Mouse (Mus musculus) megakaryocyte-erythroid progenitor cell, adult 5-6 weeks (primary cell): Measurements from ENCODE around the gene Phb2. TPM values are rescaled to one million over a fixed set of nuclear protein-coding genes. Genes with fewer than 3 reads are reported as not detected.

Source experiments
- total RNA-seq, 2 experiments: library from RNA; stranded (forward) in 1 of 2; stranded (reverse) in 1 of 2; fragments of 200-1000, 215-1000 nt in 1 of 2; fragments of >200 nt in 1 of 2; fragmentation: Nextera tagmentation in 1 of 2; gene quantifications; 2 replicates each; pipeline ENCODE4 v1.2.3; 2014 to 2017

Phb2 gene
- total RNA-seq, 2 experiments from 2014 or later: 537 to 558 TPM

Other genes starting within 250 kb of the Phb2 start
- 11.5 and 18.4 TPM in 2 replicates for gene Clstn3, start 247.5 kb upstream of the Phb2 start, total RNA-seq (2014; fragmentation: Nextera tagmentation)
- gene Clstn3, start 247.5 kb upstream of the Phb2 start, total RNA-seq (2017): 7.5 and 19.9 TPM in 2 replicates
- gene C1rl, start 219.2 kb upstream of the Phb2 start, total RNA-seq (2014; fragmentation: Nextera tagmentation): 0.42 TPM in 1 of 2 replicates, not detected in the other
- gene C1rl, start 219.2 kb upstream of the Phb2 start, total RNA-seq (2017): 0.09 and 0.50 TPM in 2 replicates
- gene C1ra, start 199.9 kb upstream of the Phb2 start, total RNA-seq (2014; fragmentation: Nextera tagmentation): 1.2 TPM in 1 of 2 replicates, not detected in the other
- 0.23 TPM in 1 of 2 replicates, not detected in the other for gene C1ra, start 199.9 kb upstream of the Phb2 start, total RNA-seq (2017)
- not detected in 2 replicates for gene C1s1, start 170.0 kb upstream of the Phb2 start, total RNA-seq (2014; fragmentation: Nextera tagmentation)
- gene C1s1, start 170.0 kb upstream of the Phb2 start, total RNA-seq (2017): not detected in 2 replicates
- not detected in 2 replicates for gene C1rb, start 142.0 kb upstream of the Phb2 start, total RNA-seq (2014; fragmentation: Nextera tagmentation)
- not detected in 2 replicates for gene C1rb, start 142.0 kb upstream of the Phb2 start, total RNA-seq (2017)
- gene C1s2, start 76.3 kb upstream of the Phb2 start, total RNA-seq (2014; fragmentation: Nextera tagmentation): not detected in 2 replicates
- not detected in 2 replicates for gene C1s2, start 76.3 kb upstream of the Phb2 start, total RNA-seq (2017)
- gene Lpcat3, start 49.3 kb upstream of the Phb2 start, total RNA-seq (2014; fragmentation: Nextera tagmentation): 78.8 and 91.1 TPM in 2 replicates
- gene Lpcat3, start 49.3 kb upstream of the Phb2 start, total RNA-seq (2017): 53.1 and 89.0 TPM in 2 replicates
- gene Emg1, start 158 bp upstream of the Phb2 start, total RNA-seq (2014; fragmentation: Nextera tagmentation): 242 and 387 TPM in 2 replicates
- gene Emg1, start 158 bp upstream of the Phb2 start, total RNA-seq (2017): 375 and 422 TPM in 2 replicates
- gene Ptpn6, start 26.4 kb downstream of the Phb2 start, total RNA-seq (2014; fragmentation: Nextera tagmentation): 65.4 and 76.0 TPM in 2 replicates
- gene Ptpn6, start 26.4 kb downstream of the Phb2 start, total RNA-seq (2017): 189 and 237 TPM in 2 replicates
- gene Grcc10, start 29.0 kb downstream of the Phb2 start, total RNA-seq (2014; fragmentation: Nextera tagmentation): 110 and 141 TPM in 2 replicates
- 66.5 and 83.5 TPM in 2 replicates for gene Grcc10, start 29.0 kb downstream of the Phb2 start, total RNA-seq (2017)
- gene Gm45234, start 43.7 kb downstream of the Phb2 start, total RNA-seq (2014; fragmentation: Nextera tagmentation): not detected in 2 replicates
- gene Gm45234, start 43.7 kb downstream of the Phb2 start, total RNA-seq (2017): not detected in 2 replicates
- gene Atn1, start 44.2 kb downstream of the Phb2 start, total RNA-seq (2014; fragmentation: Nextera tagmentation): 12.9 and 14.4 TPM in 2 replicates
- gene Atn1, start 44.2 kb downstream of the Phb2 start, total RNA-seq (2017): 1.5 and 1.9 TPM in 2 replicates
- 0.74 TPM in 1 of 2 replicates, not detected in the other for gene Eno2, start 57.3 kb downstream of the Phb2 start, total RNA-seq (2014; fragmentation: Nextera tagmentation)
- gene Eno2, start 57.3 kb downstream of the Phb2 start, total RNA-seq (2017): not detected in 2 replicates
- 0.77 TPM in 1 of 2 replicates, not detected in the other for gene Lrrc23, start 67.4 kb downstream of the Phb2 start, total RNA-seq (2014; fragmentation: Nextera tagmentation)
- 6.7 TPM in 1 of 2 replicates, not detected in the other for gene Lrrc23, start 67.4 kb downstream of the Phb2 start, total RNA-seq (2017)
- gene Spsb2, start 96.3 kb downstream of the Phb2 start, total RNA-seq (2014; fragmentation: Nextera tagmentation): 1.9 and 5.1 TPM in 2 replicates
- gene Spsb2, start 96.3 kb downstream of the Phb2 start, total RNA-seq (2017): 4.1 and 5.5 TPM in 2 replicates
- gene Tpi1, start 102.0 kb downstream of the Phb2 start, total RNA-seq (2014; fragmentation: Nextera tagmentation): 258 and 264 TPM in 2 replicates
- 179 and 201 TPM in 2 replicates for gene Tpi1, start 102.0 kb downstream of the Phb2 start, total RNA-seq (2017)
- 85.0 and 100 TPM in 2 replicates for gene Usp5, start 117.1 kb downstream of the Phb2 start, total RNA-seq (2014; fragmentation: Nextera tagmentation)
- gene Usp5, start 117.1 kb downstream of the Phb2 start, total RNA-seq (2017): 75.7 and 80.9 TPM in 2 replicates
- gene Cdca3, start 117.2 kb downstream of the Phb2 start, total RNA-seq (2014; fragmentation: Nextera tagmentation): 100 and 181 TPM in 2 replicates
- 90.3 and 111 TPM in 2 replicates for gene Cdca3, start 117.2 kb downstream of the Phb2 start, total RNA-seq (2017)
- not detected in 2 replicates for gene Gnb3, start 127.9 kb downstream of the Phb2 start, total RNA-seq (2014; fragmentation: Nextera tagmentation)
- gene Gnb3, start 127.9 kb downstream of the Phb2 start, total RNA-seq (2017): not detected in 2 replicates
- gene P3h3, start 145.4 kb downstream of the Phb2 start, total RNA-seq (2014; fragmentation: Nextera tagmentation): 0.61 and 3.0 TPM in 2 replicates
- gene P3h3, start 145.4 kb downstream of the Phb2 start, total RNA-seq (2017): 0.89 and 2.2 TPM in 2 replicates
- not detected in 2 replicates for gene Gpr162, start 151.6 kb downstream of the Phb2 start, total RNA-seq (2014; fragmentation: Nextera tagmentation)
- not detected in 2 replicates for gene Gpr162, start 151.6 kb downstream of the Phb2 start, total RNA-seq (2017)
- not detected in 2 replicates for gene Cd4, start 175.9 kb downstream of the Phb2 start, total RNA-seq (2014; fragmentation: Nextera tagmentation)
- not detected in 2 replicates for gene Cd4, start 175.9 kb downstream of the Phb2 start, total RNA-seq (2017)
- gene Lag3, start 199.4 kb downstream of the Phb2 start, total RNA-seq (2014; fragmentation: Nextera tagmentation): 0.09 and 0.35 TPM in 2 replicates
- 1.6 TPM in 1 of 2 replicates, not detected in the other for gene Lag3, start 199.4 kb downstream of the Phb2 start, total RNA-seq (2017)
- gene Ptms, start 207.8 kb downstream of the Phb2 start, total RNA-seq (2014; fragmentation: Nextera tagmentation): 5.3 and 30.7 TPM in 2 replicates
- gene Ptms, start 207.8 kb downstream of the Phb2 start, total RNA-seq (2017): 21.6 and 22.1 TPM in 2 replicates
- 103 and 117 TPM in 2 replicates for gene Mlf2, start 219.1 kb downstream of the Phb2 start, total RNA-seq (2014; fragmentation: Nextera tagmentation)
- 59.2 and 99.1 TPM in 2 replicates for gene Mlf2, start 219.1 kb downstream of the Phb2 start, total RNA-seq (2017)